Mouse (Mus musculus): Measurements from ENCODE around the gene Xrcc4. TPM values are rescaled to one million over a fixed set of nuclear protein-coding genes. Genes with fewer than 3 reads are reported as not detected.
"Not testable (repeated sequence)": the region's sequence is repeated elsewhere in the genome, so short reads cannot be mapped to it uniquely, and the experiment has no call there.

Xrcc4 gene
- polyA plus RNA-seq, 1 experiment from 2014 or later, result 6.9 TPM

DNA sequence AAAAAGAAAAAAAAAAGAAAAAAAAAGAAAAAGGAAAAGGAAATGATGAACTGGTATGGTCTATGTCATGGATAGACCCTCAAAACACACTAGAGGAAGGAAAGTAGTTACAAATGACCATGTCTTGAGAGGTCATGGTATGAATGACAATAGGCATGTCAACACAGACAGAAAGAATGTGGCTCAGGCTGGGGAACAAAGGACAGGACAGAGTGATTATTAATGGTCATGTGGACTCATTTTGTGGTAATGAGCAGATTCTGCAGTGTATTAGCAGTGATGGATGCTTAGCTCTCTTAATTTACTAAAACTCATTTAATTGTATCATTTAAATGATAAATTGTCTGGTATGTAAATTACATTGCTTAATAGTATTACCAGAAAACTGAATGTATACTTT is 333.1 kb downstream of the Xrcc4 start:
- ATAC-seq (ENCODE audit: low read depth) (no peak), DNase-seq (no peak)
- Histone ChIP-seq H3K4me2 (no peak overlapping the region), H3K27ac (no peak overlapping the region), H3K4me3 (replicated peaks) (no peak overlapping the region), H3K36me3 (no peaks in the 10 kb centered on the region), H3K9me3 (replicated peaks) (no peaks in the 10 kb centered on the region), H3K9ac (no peak overlapping the region), H3K4me1 (replicated peaks) (no peaks in the 10 kb centered on the region), H3K27me3 (no peaks in the 10 kb centered on the region)

DNA sequence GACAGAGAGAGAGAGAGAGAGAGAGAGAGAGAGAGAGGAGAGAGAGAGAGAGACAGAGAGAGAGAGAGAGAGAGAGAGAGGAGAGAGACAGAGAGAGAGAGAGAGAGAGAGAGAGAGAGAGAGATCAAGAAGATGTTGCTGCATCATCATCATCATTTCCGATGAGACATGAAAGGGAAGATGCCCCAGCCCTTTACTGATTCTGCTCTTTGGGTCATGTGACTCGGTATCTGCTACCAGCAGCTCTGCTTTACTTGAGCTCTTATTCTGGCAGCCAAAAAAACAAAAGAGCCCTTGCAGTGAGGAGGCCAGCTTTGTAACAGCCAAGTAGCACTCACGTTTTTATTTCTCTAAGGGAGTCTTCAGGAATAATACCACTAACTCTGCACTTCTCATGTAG is 338.8 kb downstream of the Xrcc4 start:
- H3K4me3 ChIP-seq (replicated peaks); H3K4me2 ChIP-seq; ATAC-seq (ENCODE audit: low read depth); DNase-seq; H3K36me3 ChIP-seq; H3K27ac ChIP-seq; H3K9me3 ChIP-seq (replicated peaks); H3K4me1 ChIP-seq (replicated peaks); H3K9ac ChIP-seq; H3K27me3 ChIP-seq: not testable (repeated sequence)
- WGBS (ENCODE audit: insufficient replicate concordance), result 23% methylated on average over 3 of the region's 3 CpGs

DNA sequence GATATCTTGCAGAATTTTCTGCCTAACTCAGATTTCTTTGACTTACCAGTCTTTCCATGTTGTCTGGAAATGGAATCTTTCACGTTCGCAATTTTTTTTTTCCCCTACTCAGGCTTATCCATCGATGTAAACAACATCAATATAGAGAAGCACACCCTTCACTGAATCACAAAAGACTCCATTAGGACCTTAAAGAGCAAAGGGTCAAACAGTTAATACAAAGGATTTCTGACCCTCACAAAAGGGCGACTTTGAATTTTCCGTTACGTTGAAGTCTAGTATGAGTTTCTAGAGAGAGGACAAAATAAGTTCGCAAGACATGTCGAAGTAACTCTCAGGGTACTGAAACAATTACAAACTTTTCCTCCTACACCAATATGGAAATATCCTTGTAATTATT is 346.2 kb downstream of the Xrcc4 start:
- Histone ChIP-seq H3K4me2 (no peak overlapping the region; the same call in 1 of the 2 replicates), H3K27ac (no peak overlapping the region), H3K27me3 (peaks cover 58% of the 10 kb centered on the region), H3K4me1 (replicated peaks) (peaks cover 32% of the 10 kb centered on the region), H3K4me3 (replicated peaks) (no peak overlapping the region), H3K36me3 (no peaks in the 10 kb centered on the region), H3K9ac (no peak overlapping the region), H3K9me3 (replicated peaks) (no peaks in the 10 kb centered on the region)
- ATAC-seq (ENCODE audit: low read depth), result no peak
- DNase-seq, result no peak
- WGBS (ENCODE audit: insufficient replicate concordance), result 24% methylated on average over 8 of the region's 8 CpGs

DNA sequence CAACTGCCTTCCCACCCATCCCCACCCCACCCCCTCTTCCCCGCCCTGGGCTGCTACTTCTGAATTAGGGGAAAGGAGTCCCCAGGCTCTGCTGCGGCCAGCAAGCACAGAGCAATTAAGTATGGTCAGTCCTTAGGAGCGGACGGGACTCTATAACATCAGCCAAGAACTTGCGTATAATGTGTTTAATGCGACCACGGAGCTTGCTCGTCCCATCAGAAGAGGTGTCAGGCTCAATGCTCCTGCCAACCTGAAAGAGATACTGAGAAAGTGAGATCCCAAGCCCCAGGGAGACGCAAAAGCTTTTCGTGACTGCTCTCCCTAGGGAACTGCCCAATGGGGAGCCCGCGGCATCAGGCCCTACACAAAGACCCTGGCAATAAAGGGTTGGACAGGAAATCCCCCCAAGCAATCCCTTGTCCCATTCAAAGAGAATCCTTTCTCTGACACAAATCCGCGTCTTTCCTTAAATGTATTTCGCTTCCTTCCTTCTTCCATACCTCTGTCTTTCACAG is 346.7 kb downstream of the Xrcc4 start:
- ATAC-seq (ENCODE audit: low read depth), result no peak

DNA sequence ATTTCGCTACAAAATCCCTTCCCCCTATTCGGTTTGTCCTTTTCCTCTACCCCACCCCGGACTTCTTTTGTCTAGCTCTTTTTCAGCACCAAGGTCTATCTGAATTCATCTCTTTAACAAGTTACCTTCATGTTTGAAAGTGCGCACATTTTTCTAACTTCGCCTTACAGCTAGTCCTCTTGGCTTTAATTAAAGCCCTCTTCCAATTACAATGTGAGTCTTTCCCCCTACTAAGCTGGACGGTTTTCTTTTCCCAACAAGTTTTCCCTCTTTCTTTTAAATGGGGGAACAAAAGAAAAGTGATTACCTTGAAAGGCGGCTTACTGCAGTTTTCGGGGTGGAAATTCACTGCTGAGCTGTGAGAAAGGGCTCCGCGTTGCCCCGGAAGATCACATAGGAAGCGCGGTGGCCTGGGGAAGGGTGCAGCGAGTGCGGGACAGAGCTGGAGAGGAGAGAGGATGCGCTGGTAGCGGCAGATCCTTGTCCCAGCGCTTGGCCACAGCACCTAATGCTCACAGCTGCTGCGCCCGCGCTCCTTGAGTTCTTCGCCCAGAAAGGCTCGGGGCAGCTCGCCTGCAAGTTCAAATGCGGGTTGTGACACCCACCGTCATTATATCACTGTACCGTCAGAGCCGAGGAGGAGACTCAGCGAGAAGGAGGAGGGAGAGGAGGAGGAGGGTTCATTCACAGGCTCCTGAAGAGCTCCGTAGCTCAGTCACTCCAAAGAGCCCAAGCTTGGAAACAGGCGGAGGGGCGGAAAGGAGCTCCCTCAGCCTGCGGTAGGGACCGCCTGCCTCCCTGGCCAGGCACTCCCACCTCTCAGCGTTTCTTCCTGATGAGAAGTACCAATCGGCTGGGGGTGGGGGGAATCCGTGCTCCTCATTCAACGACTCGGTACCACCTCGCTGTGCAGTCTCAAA is 347.4 kb downstream of the Xrcc4 start, which contains the start of gene Vcan:
TSS of gene Vcan (minus strand) at position 744 of the 920 bp plus-strand sequence.
- H3K27me3 ChIP-seq, result peaks cover 62% of the 10 kb centered on the region
- H3K27ac ChIP-seq, result no peak within 1 kb of the TSS
- WGBS (ENCODE audit: insufficient replicate concordance), result under 1% methylated on average over 40 of the region's 40 CpGs
- peak within 1 kb of the TSS; percentile 65 for H3K4me3 ChIP-seq (replicated peaks)
- ATAC-seq (ENCODE audit: low read depth) (no peak), DNase-seq (no peak)
- no peak within 1 kb of the TSS for H3K9ac ChIP-seq
- peaks cover 32% of the 10 kb centered on the region for H3K4me1 ChIP-seq (replicated peaks)
- H3K4me2 ChIP-seq, result peak within 1 kb of the TSS; percentile 79
- no peaks in the 10 kb centered on the region for H3K36me3 ChIP-seq
- H3K9me3 ChIP-seq (replicated peaks), result no peaks in the 10 kb centered on the region

More for the DNA sequence above, 346.7 kb downstream of the Xrcc4 start:
- no peak for DNase-seq
- Histone ChIP-seq H3K4me1 (replicated peaks) (peaks cover 32% of the 10 kb centered on the region), H3K36me3 (no peaks in the 10 kb centered on the region), H3K27ac (no peak overlapping the region), H3K4me2 (peak overlapping the region; percentile 79), H3K4me3 (replicated peaks) (peak overlapping the region; percentile 65), H3K27me3 (peaks cover 61% of the 10 kb centered on the region), H3K9me3 (replicated peaks) (no peaks in the 10 kb centered on the region), H3K9ac (no peak overlapping the region)
- WGBS (ENCODE audit: insufficient replicate concordance), result 5% methylated on average over 15 of the region's 15 CpGs

DNA sequence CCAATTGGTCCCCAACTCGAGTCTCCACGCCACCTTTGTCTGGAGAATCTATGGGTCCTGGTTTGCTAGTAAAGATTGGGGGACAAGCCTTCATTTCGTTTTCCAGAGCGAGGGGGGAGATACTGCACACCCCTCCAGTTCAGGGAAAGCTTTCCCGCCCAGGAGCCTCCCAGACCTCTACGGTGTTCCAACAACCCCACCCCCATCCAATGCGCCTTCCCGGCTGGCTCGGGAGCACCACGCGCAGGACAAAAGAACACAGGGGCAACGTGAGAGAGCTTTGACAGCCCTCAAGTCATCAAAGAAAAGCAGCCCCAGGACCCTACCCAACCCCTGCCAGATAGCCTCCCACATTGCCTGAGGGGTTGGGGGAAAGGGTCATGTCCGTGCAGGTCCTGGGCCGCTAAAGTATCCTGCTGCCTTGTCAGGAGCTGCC is 348.3 kb downstream of the Xrcc4 start:
- H3K9ac ChIP-seq, result peak overlapping the region; percentile 17; the same call in 1 of the 2 replicates
- DNase-seq (no peak), ATAC-seq (ENCODE audit: low read depth) (no peak)
- H3K27me3 ChIP-seq, result peaks cover 62% of the 10 kb centered on the region
- H3K4me3 ChIP-seq (replicated peaks), result peak overlapping the region; percentile 65
- WGBS (ENCODE audit: insufficient replicate concordance), result 1% methylated on average over 14 of the region's 14 CpGs
- peaks cover 32% of the 10 kb centered on the region for H3K4me1 ChIP-seq (replicated peaks)
- no peaks in the 10 kb centered on the region for H3K36me3 ChIP-seq
- peak overlapping the region; percentile 79 for H3K4me2 ChIP-seq
- H3K27ac ChIP-seq, result no peak overlapping the region
- no peaks in the 10 kb centered on the region for H3K9me3 ChIP-seq (replicated peaks)

DNA sequence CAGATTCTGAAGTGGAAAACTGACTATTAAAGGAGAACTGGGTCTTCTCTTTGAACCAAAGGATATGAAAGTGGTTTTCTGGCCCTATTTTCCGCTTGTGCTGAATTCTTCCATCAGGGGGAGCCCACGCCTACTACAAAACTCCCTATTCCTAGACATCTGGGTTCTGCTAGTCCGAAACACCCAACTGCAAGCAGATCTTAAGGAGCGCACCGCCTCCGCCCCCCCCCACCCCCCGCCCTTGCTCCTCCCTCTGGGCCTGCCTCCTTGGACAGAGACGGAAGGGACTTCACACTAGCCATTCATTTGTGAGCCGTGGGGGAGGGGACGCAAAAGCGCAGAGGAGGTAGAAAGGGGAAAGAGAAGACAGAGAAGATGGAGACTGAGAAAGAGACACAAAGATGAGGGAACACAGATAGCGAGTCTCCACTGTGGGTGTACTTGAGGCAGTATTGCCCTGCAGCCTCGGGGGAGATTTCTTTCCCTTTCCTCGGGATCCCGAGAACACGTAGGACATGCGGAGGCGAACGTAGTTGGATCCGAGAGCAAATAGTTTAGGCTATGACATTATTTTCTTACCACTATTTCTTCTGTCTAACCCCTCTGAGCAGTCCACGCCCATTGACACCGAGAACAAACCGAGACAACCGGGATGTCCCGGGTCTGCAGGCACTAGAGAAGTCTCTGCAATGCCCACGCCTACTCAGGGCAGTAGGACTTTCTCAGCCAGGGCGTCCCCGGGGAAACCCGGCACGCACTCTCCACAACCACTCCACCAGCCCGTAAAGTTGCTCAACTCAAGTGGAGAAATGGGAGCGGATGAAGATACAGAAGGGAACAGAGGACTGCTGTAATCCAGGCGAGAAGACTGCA is 348.9 kb downstream of the Xrcc4 start:
- Histone ChIP-seq H3K4me2 (peak overlapping the region; percentile 79), H3K9ac (peak overlapping the region; percentile 59; the same call in 1 of the 2 replicates), H3K4me1 (replicated peaks) (peaks cover 32% of the 10 kb centered on the region), H3K4me3 (replicated peaks) (peak overlapping the region; percentile 65), H3K27me3 (peaks cover 62% of the 10 kb centered on the region), H3K36me3 (no peaks in the 10 kb centered on the region), H3K27ac (no peak overlapping the region), H3K9me3 (replicated peaks) (no peaks in the 10 kb centered on the region)
- DNase-seq, result peak; percentile 30
- WGBS (ENCODE audit: insufficient replicate concordance), result under 1% methylated on average over 33 of the region's 33 CpGs
- ATAC-seq (ENCODE audit: low read depth), result peak; percentile 80

DNA sequence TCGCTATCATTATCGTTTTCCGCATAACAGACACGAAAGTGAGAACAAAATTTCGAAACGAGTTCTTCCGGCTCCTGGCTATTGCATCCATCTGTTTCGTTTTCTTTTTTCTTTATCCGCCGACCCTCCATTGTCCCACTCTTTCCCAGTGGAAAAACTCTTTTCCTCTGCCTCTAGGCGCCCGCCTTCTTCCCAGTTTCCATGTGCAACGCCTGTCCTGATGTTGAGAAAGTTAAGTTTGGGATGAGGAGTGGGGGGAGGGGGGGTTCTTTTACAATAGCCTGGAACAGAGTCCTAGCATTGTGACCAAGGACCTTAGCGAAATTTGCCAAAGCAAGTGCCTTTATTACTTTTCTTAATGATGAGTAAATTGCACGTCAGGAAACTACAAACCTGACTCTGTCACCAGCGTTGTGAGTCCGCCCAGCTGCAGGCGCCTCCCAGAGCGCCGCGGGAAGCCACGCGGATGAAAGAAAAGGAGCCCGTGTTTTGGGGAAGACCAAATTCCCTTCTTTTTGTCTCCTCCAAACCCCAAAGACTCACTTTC is 349.6 kb downstream of the Xrcc4 start:
- Histone ChIP-seq H3K4me3 (replicated peaks) (peak overlapping the region; percentile 65), H3K27ac (no peak overlapping the region; the same call in 1 of the 2 replicates), H3K9ac (peak overlapping the region; percentile 59), H3K4me2 (peak overlapping the region; percentile 79), H3K4me1 (replicated peaks) (peaks cover 32% of the 10 kb centered on the region), H3K27me3 (peaks cover 62% of the 10 kb centered on the region), H3K9me3 (replicated peaks) (no peaks in the 10 kb centered on the region), H3K36me3 (no peaks in the 10 kb centered on the region)
- ATAC-seq (ENCODE audit: low read depth), result peak; percentile 43
- WGBS (ENCODE audit: insufficient replicate concordance), result under 1% methylated on average over 24 of the region's 24 CpGs
- DNase-seq, result no peak

DNA sequence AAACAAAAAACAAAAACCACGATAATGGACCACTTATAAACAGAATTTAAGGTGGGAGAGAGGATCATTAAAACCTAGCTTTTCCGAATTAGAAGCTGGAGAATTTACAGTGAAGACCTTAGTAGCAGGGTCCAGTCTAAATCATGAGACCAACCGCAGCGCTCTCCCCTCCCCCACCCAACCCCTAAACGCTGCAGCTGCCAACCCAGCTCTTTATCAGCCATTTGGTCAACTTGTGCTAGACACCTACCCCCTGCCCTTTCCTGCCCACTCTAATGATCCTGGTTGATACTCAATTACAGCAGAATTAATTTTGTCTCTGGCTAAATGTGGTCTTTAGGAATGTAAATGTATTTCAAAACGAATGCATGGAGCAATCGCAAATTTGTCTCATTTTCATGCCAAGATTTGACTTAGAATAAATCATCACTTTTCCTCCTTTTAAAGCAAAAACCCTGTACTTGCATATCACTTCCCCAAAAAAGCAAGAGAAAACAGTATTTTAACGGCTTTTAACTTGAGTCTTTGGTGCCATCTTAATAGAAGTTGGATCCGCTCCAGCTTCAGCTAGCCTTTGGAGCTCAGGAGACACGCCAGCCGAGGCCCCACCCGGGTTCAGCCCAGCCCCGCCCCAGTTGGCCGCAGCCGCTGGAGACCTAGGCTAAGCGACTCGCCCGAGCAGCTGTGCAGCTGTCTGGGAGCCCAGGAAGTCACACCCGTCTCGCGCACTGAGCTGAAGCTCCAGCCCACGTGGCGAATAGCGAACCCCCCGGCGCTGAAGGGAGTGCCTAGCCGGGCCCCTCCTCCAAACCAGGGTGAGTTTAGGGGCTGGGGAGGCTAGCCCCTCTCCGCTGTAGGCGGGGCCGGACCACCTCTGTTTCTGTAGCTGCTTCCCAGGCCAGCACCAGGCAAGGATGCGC is 350.4 kb downstream of the Xrcc4 start:
- Histone ChIP-seq H3K4me3 (replicated peaks) (peak overlapping the region; percentile 65), H3K9ac (peak overlapping the region; percentile 59), H3K27ac (no peak overlapping the region), H3K27me3 (peaks cover 56% of the 10 kb centered on the region), H3K9me3 (replicated peaks) (no peaks in the 10 kb centered on the region), H3K36me3 (no peaks in the 10 kb centered on the region), H3K4me1 (replicated peaks) (peaks cover 32% of the 10 kb centered on the region), H3K4me2 (peak overlapping the region; percentile 79)
- DNase-seq (peak; percentile 34), ATAC-seq (ENCODE audit: low read depth) (peak; percentile 82)
- WGBS (ENCODE audit: insufficient replicate concordance), result 2% methylated on average over 31 of the region's 31 CpGs

DNA sequence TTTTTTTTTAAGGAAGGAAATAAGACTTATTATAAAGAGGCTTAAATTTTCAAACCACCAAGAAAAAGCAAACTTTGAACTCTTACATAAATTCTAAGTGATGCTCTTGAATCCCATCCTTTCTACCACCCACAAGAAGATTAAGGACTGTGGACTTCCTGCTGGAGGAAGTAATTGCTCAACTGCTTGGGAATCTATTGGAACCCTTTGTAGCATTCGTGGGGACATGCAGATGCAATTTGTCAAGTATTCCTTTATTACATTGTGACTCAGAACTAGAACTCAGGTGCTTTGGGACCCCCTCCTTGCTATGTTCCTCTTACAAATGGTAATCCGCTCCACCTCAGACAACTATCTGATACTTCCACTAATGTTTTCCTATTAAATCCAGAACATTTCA is 351.1 kb downstream of the Xrcc4 start:
- Histone ChIP-seq H3K4me1 (replicated peaks) (peaks cover 32% of the 10 kb centered on the region), H3K27me3 (peaks cover 49% of the 10 kb centered on the region), H3K4me3 (replicated peaks) (no peak overlapping the region), H3K9ac (no peak overlapping the region), H3K9me3 (replicated peaks) (no peaks in the 10 kb centered on the region), H3K36me3 (no peaks in the 10 kb centered on the region), H3K27ac (no peak overlapping the region), H3K4me2 (no peak overlapping the region)
- no peak for DNase-seq
- ATAC-seq (ENCODE audit: low read depth), result no peak
- 37% methylated on average over 2 of the region's 2 CpGs for WGBS (ENCODE audit: insufficient replicate concordance)

All from liver, embryonic 13.5 days (tissue).